Mouse (Mus musculus): Measurements from ENCODE around the gene Pacs1.
A peak's percentile ranks its signal among the peaks of the same experiment; 100 is the strongest.
"Not testable (repeated sequence)": the region's sequence is repeated elsewhere in the genome, so short reads cannot be mapped to it uniquely, and the experiment has no call there.

Gene Pacs1

GRCm38 (mm10) chr19:5095887-5096474 lies 176.9 kb downstream of the Pacs1 start:
- no peak for DNase-seq (ENCODE audit: low spot score)

GRCm38 (mm10) chr19:5094746-5095417 lies 178.0 kb downstream of the Pacs1 start:
- no peak for DNase-seq (ENCODE audit: low spot score)

- peak; percentile 87 for DNase-seq (ENCODE audit: low spot score)
These were observed 178.7 kb downstream of the Pacs1 start for GRCm38 (mm10) chr19:5094243-5094632.

GRCm38 (mm10) chr19:5093481-5094242 lies 179.3 kb downstream of the Pacs1 start:
- DNase-seq (ENCODE audit: low spot score), result no peak

GRCm38 (mm10) chr19:5092083-5092482 lies 180.8 kb downstream of the Pacs1 start:
- no peak for DNase-seq (ENCODE audit: low spot score)

GRCm38 (mm10) chr19:5089324-5089723 lies 183.6 kb downstream of the Pacs1 start:
- DNase-seq (ENCODE audit: low spot score), result no peak

GRCm38 (mm10) chr19:5087884-5088728 lies 184.8 kb downstream of the Pacs1 start, which contains the start of gene Yif1a:
Gene Yif1a (plus strand): TSS chr19:5088538.
- peak; percentile 99 for DNase-seq (ENCODE audit: low spot score)

- DNase-seq (ENCODE audit: low spot score), result not testable (repeated sequence)
These were observed 186.4 kb downstream of the Pacs1 start for GRCm38 (mm10) chr19:5086533-5086932.

- no peak for DNase-seq (ENCODE audit: low spot score)
These were observed 187.6 kb downstream of the Pacs1 start, which contains the start of gene Tmem151a for GRCm38 (mm10) chr19:5085145-5085863. Gene Tmem151a (minus strand): TSS chr19:5085531.

- DNase-seq (ENCODE audit: low spot score), result no peak
These were observed 188.1 kb downstream of the Pacs1 start for GRCm38 (mm10) chr19:5084834-5085144.

GRCm38 (mm10) chr19:5083961-5084833 lies 188.7 kb downstream of the Pacs1 start:
- DNase-seq (ENCODE audit: low spot score), result no peak
